In genomic region chr14:35468254-35468653, GRCm38 (mm10) we compare ENCODE assay signal across 25 mouse cellular contexts.
DNase-seq lines count a peak whose midpoint lies in the region; ATAC-seq lines count a peak whose summit lies in the region.
"Had no signal": no experiment of that assay in that cellular context is flagged by ENCODE, and none has a peak within 500 bp of the region (broad histone marks: within the 10 kb centered on the region; RNA-seq: fewer than 3 reads in every experiment).

No protein-coding gene starts in this region.

- no peaks in the 10 kb centered on the region for H3K27me3 ChIP-seq in hindbrain, embryonic 14.5 days (ENCODE audit: control insufficient read depth, insufficient read depth, low read length)
- no peaks in the 10 kb centered on the region for H3K27me3 ChIP-seq in hindbrain, embryonic 12.5 days
- H3K27me3 ChIP-seq in neural tube, embryonic 12.5 days (replicated peaks) = no peaks in the 10 kb centered on the region
- no peaks in the 10 kb centered on the region for H3K27me3 ChIP-seq in midbrain, embryonic 16.5 days (ENCODE audit: control insufficient read depth, insufficient read depth, low read depth, low read length)
- H3K27me3 ChIP-seq: forebrain, embryonic 13.5 days; heart, embryonic 13.5 days; liver, embryonic 15.5 days; midbrain, embryonic 12.5 days had no signal

- H3K4me2 ChIP-seq in hindbrain, embryonic 14.5 days (replicated peaks) = no peak overlapping the region
- H3K4me2 ChIP-seq in hindbrain, embryonic 12.5 days (replicated peaks) = no peak overlapping the region
- H3K4me2 ChIP-seq in neural tube, embryonic 12.5 days (replicated peaks) = no peak overlapping the region
- H3K4me2 ChIP-seq in midbrain, embryonic 16.5 days (ENCODE audit: low read length) = no peak overlapping the region
- H3K4me2 ChIP-seq: forebrain, embryonic 13.5 days; heart, embryonic 13.5 days; liver, embryonic 15.5 days; lung, embryonic 14.5 days; midbrain, embryonic 12.5 days had no signal

- H3K27ac ChIP-seq in hindbrain, embryonic 14.5 days = peak overlapping the region; percentile 62
- no peak overlapping the region for H3K27ac ChIP-seq in hindbrain, embryonic 12.5 days
- no peak overlapping the region for H3K27ac ChIP-seq in neural tube, embryonic 12.5 days
- peak overlapping the region; percentile 55; the same call in 1 of the 2 replicates for H3K27ac ChIP-seq in midbrain, embryonic 16.5 days (ENCODE audit: low read length)
- H3K27ac ChIP-seq: forebrain, embryonic 13.5 days; heart, embryonic 13.5 days; kidney, postnatal 0 days; liver, embryonic 15.5 days; midbrain, embryonic 12.5 days had no signal

- H3K9me3 ChIP-seq in hindbrain, embryonic 14.5 days (ENCODE audit: control insufficient read depth, low read length) = no peaks in the 10 kb centered on the region
- H3K9me3 ChIP-seq in hindbrain, embryonic 12.5 days (replicated peaks) = no peaks in the 10 kb centered on the region
- no peaks in the 10 kb centered on the region for H3K9me3 ChIP-seq in neural tube, embryonic 12.5 days
- no peaks in the 10 kb centered on the region for H3K9me3 ChIP-seq in midbrain, embryonic 16.5 days (replicated peaks; ENCODE audit: control insufficient read depth, low read length, poor library complexity, severe bottlenecking)
- H3K9me3 ChIP-seq: forebrain, embryonic 13.5 days; heart, embryonic 13.5 days; liver, embryonic 15.5 days; midbrain, embryonic 12.5 days had no signal

- no peak overlapping the region for H3K4me3 ChIP-seq in hindbrain, embryonic 14.5 days (replicated peaks; ENCODE audit: low read length)
- no peak overlapping the region for H3K4me3 ChIP-seq in hindbrain, embryonic 12.5 days
- H3K4me3 ChIP-seq in neural tube, embryonic 12.5 days = no peak overlapping the region
- H3K4me3 ChIP-seq in midbrain, embryonic 16.5 days (ENCODE audit: low read depth, low read length) = no peak overlapping the region
- H3K4me3 ChIP-seq: forebrain, embryonic 13.5 days; heart, embryonic 13.5 days; liver, embryonic 15.5 days; midbrain, embryonic 12.5 days; myocyte had no signal

- no peaks in the 10 kb centered on the region for H3K36me3 ChIP-seq in hindbrain, embryonic 14.5 days (replicated peaks; ENCODE audit: control insufficient read depth, insufficient read depth)
- no peaks in the 10 kb centered on the region for H3K36me3 ChIP-seq in hindbrain, embryonic 12.5 days
- H3K36me3 ChIP-seq in neural tube, embryonic 12.5 days = no peaks in the 10 kb centered on the region
- no peaks in the 10 kb centered on the region for H3K36me3 ChIP-seq in midbrain, embryonic 16.5 days (ENCODE audit: control insufficient read depth, insufficient read depth, low read length)
- H3K36me3 ChIP-seq: heart, embryonic 13.5 days; liver, embryonic 15.5 days; midbrain, embryonic 12.5 days had no signal

- intact Hi-C loops in left cerebral cortex, postnatal 14 days (cut with DNase I) = no loop called here

- DNase-seq in hindbrain, embryonic 14.5 days (ENCODE audit: low spot score) = no peak
- no peak for DNase-seq in neural tube, embryonic 10.5 days (ENCODE audit: extremely low spot score, low spot score)
- DNase-seq in left cerebral cortex, postnatal 14 days (ENCODE audit: low spot score in 2 of 2) = no peak
- DNase-seq in ovary, postnatal 36 days (ENCODE audit: low spot score) = no peak
- DNase-seq: adrenal gland, postnatal 36 days; cerebellum, adult 8-10 months; cerebellum, postnatal 36 days; heart, postnatal 10 days; kidney, adult 8-10 months; layer of hippocampus, postnatal 36 days; lung, embryonic 14.5 days; lung, postnatal 14 days; thymus, adult 2 months; thymus, postnatal 36 days had no signal

- 0 out of 2 replicates have a peak, but pooled peaks cover 3% of the 10 kb centered on the region for H3K4me1 ChIP-seq in hindbrain, embryonic 14.5 days (replicated peaks; ENCODE audit: control insufficient read depth, insufficient read depth, low read length)
- H3K4me1 ChIP-seq in hindbrain, embryonic 12.5 days = no peaks in the 10 kb centered on the region
- no peaks in the 10 kb centered on the region for H3K4me1 ChIP-seq in neural tube, embryonic 12.5 days
- peaks cover 7% of the 10 kb centered on the region; the same call in 1 of the 2 replicates for H3K4me1 ChIP-seq in midbrain, embryonic 16.5 days (ENCODE audit: control insufficient read depth, insufficient read depth, low read length)
- H3K4me1 ChIP-seq: forebrain, embryonic 13.5 days; heart, embryonic 13.5 days; liver, embryonic 15.5 days; midbrain, embryonic 12.5 days had no signal

- ATAC-seq in hindbrain, embryonic 14.5 days (ENCODE audit: low FRiP score) = no peak
- ATAC-seq in hindbrain, embryonic 12.5 days (ENCODE audit: low FRiP score) = no peak
- 0 out of 2 replicates have a peak, but pooled peaks have one; percentile 21 for ATAC-seq in neural tube, embryonic 12.5 days (ENCODE audit: low FRiP score, low read depth)
- peak; percentile 60 for ATAC-seq in midbrain, embryonic 16.5 days
- ATAC-seq: CD4-positive, CD25-positive, alpha-beta regulatory T cell, adult 4 months; forebrain, embryonic 13.5 days; intestine, embryonic 16.5 days had no signal

- no peak overlapping the region for H3K9ac ChIP-seq in hindbrain, embryonic 14.5 days
- no peak overlapping the region for H3K9ac ChIP-seq in hindbrain, embryonic 12.5 days
- H3K9ac ChIP-seq in neural tube, embryonic 12.5 days = no peak overlapping the region
- no peak overlapping the region for H3K9ac ChIP-seq in midbrain, embryonic 16.5 days (ENCODE audit: low read depth, low read length)
- H3K9ac ChIP-seq: forebrain, embryonic 13.5 days; heart, embryonic 13.5 days; liver, embryonic 15.5 days; lung, embryonic 14.5 days; midbrain, embryonic 12.5 days had no signal

- WGBS in hindbrain, embryonic 14.5 days = 61% methylated on average over 6 of the region's 6 CpGs
- 77% methylated on average over 6 of the region's 6 CpGs for WGBS in hindbrain, embryonic 12.5 days
- 67% methylated on average over 6 of the region's 6 CpGs for WGBS in neural tube, embryonic 12.5 days
- 56% methylated on average over 6 of the region's 6 CpGs for WGBS in midbrain, embryonic 16.5 days

Comparison
In these comparisons a context has a peak if more than half of its experiments do, and no peak if none do; other contexts are left out.
1. H3K27ac ChIP-seq: peak in hindbrain, embryonic 14.5 days (single experiment) and midbrain, embryonic 16.5 days (single experiment); none in hindbrain, embryonic 12.5 days (single experiment) and neural tube, embryonic 12.5 days (single experiment).
2. ATAC-seq: peak in neural tube, embryonic 12.5 days (single experiment) and midbrain, embryonic 16.5 days (single experiment); none in hindbrain, embryonic 14.5 days (single experiment) and hindbrain, embryonic 12.5 days (single experiment).